Mouse (Mus musculus): ENCODE results near the gene Cdcp1.

Gene Cdcp1

DNA sequence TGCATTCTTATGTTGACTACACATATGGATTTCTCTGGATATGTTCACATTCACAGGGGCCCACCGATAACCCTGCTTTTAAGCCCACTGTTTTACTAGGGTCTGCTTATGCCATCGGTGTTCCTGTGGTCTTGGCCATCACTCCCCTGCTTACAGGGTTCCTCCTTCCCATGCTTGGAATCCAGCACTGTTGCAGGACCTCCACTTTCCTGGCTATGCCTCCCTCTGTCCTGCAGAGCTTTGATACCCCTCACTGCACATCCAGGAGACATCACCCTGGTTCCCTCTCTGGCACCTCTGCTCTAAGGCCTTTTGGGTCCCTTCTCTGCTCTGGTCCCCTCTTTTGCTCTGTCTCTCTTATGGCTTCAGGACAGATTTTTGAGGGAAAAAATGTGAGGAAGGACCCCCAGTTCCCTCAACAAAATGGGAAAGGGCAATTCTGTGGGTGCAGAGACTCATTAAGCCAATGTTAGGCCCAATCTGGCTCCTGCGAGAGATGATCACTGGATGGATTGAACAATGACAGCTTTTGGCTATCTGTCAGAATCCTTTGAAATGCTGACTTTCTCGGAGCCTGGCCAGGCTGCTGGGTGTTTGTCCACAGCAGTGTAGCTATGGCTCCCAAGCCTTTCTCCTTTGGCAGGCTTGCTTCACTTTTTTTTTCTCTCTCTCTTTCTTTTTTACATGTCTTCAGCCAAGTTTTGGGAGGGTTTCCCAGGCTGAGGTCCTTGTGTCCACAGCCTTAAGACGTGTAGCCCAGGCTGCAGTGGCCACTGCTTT lies 65.4 kb downstream of the Cdcp1 start, which contains the start of gene Clec3b:
TSS of gene Clec3b (plus strand) at position 706 of the 780 bp plus-strand sequence.
- peak; percentile 63 for DNase-seq

DNA sequence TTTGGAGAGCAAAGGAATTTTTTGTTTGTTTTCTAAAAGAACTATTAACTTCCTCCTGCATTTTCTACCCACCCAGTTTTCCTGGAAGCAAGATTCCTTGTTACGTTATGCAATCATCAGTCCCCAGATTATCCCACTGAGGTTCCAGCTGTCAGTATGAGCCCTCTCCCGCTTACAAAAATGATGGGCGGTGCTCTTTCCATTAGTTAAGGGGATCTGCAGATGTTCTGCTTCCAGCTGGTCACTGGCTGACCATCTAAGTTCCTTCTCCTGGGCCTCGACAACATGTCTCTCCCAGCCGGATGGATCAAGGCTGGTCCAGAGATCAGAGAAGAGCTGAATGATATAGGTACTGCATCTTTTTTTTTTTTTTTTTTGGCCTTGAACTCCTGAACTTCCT lies 67.4 kb downstream of the Cdcp1 start:
- DNase-seq: peak; percentile 36

DNA sequence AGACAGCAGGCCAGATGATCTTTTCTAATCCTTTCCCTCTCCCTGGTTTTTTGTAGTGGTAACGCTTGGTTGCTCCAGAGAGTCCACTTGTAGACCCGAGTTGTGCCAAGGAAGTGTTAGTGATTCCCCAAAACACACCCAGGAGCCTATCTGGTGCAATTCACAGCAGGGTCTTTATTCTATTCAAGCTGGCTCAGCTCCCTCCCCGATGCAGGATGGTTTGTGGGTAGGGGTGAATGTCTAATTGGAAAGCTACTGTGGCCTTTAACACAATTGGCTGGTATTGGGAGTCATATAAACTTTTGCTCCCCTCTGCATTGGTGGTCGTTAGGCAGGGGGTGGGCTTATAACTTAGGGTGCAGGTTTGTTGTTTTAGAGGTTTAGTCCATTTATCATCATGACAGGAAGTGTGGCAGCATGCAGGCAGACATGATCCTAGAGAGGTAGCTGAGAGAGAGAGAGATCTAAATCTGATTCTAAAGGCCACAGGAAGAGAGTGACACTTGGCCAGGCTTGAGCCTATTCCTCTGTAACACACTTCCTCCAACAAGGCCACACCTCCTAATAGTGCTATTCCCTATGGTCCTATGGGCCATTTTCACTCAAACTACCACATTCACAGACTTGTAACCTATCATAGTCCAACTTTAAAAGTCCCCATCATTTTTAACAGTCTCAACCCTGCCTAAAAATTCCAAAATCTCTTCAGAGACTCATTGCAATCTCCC lies 75.8 kb downstream of the Cdcp1 start:
- no peak for DNase-seq

DNA sequence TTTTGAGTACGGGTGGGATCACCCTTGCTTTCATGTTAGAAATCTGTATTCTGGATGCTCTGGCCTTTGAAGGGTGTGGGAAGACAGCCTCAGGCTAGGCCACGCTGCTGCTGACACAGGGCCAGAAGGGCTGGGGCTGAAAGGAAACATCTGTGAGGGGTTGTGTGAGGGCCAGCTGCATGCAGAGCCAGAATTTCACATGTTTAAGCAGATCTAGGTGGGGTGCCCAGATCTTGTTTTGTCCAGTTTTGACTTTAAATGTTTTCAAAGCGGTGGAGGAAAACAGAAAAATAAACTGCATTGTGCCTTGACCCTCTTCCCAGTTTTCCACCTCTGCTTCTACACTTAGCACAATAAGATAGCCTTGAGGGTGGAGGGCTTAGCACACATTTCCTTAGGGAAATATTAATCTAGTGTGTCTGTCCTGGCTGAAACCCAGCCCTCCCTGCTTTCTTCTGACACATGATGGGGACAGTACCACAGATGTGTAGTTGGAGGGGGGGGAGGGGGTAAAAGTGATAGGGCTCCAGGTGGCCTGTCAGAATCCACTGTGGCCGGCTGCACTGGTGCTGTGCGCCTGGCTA lies 76.9 kb downstream of the Cdcp1 start:
- peak; percentile 73 for DNase-seq

DNA sequence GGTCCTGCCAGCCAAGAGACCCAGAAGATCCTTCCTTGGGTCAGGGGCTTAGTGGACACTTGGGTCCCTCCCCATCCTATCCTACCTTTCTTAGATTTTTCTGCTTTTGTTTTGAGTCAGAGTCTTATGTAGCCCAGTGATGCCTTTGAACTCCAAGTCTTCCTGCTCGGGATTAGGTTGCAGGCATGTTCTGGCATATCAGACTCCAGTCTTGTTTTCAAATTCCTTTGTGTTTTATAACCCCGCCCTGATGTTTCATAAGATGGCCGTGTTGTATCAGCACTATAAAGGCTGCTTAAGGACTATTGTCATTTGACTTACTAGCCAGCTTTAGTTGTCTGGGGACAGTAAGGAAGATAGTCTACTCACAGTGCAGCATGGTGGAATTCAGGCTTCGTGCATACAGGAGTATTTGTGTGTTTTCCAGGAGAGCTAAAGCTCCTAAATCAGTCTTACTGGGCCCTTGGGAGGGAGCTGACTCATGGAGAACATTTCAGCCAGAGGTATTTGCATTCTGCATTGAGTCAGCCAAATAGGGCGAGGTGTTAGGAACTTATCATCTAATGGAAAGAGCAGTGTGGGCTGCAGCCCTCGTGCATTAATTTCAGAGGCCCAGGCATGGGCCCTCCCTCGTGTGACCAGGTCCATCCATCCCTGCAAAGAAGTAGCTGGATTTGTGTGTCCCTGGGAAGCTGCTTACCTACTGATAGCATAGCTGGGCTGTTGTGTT lies 78.7 kb downstream of the Cdcp1 start:
- DNase-seq: no peak

DNA sequence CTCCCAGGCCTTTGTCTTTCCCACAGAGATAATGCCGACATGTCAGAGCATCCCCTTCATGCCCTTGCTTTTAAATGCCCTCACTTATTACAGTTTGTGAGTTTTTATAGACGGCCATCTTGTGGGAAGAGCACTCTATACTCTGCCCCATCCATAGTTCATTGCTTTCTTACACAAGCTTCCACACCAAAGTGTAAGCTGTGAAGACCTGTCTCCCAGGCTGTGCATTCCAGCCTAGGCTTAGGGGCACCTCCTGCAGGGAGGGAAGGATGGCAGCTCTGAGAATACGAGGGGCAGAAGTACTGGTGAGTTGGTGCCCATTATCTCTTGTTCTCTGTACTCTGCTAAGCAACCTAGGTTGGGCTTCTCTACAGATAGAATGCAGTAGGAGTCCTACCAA lies 82.8 kb downstream of the Cdcp1 start:
- no peak for DNase-seq

DNA sequence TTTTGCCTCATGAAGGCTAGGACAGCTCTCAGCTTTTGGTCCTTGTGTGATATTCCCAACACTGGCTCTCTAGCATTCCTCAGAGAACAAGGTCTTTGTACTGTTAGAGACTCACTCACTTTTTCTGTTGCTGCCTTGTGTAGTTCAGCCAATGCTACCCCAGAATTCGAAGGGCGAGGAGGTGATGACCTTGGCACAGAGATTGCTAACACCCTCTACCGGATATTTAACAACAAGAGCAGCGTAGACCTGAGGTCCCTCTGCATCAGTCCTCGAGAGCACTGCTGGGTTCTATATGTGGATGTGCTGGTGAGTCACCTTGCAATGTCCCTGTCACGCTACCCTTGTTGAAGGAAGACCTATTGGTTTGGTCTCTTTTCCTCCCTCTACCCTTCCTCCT lies 88.2 kb downstream of the Cdcp1 start:
- DNase-seq: no peak

DNA sequence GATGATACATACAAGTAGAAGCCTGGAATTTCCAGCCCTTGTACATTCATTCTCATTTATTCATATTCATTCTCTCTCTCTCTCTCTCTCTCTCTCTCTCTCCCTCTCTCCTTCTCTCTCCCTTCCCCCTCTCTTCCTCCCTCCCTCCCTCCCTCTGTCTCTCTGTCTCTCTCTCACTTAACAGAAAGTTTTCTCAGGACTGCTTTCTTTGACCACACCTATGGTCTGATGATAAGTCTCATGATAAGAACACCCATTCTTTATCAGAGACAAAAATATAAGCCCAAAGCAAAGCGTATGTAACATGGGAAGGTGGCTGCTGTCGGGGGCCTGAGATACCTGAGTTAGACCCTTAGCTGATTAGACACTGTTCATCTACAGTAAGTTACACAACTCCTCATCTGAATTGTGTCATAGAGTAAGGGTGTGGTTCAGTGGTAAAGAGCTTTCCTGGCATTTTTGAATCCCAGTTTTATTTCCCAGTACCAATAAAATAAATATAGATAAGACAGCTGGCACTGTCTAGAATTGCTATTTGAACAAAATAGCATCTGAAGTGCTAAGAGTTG lies 91.3 kb downstream of the Cdcp1 start:
- no peak for DNase-seq

DNA sequence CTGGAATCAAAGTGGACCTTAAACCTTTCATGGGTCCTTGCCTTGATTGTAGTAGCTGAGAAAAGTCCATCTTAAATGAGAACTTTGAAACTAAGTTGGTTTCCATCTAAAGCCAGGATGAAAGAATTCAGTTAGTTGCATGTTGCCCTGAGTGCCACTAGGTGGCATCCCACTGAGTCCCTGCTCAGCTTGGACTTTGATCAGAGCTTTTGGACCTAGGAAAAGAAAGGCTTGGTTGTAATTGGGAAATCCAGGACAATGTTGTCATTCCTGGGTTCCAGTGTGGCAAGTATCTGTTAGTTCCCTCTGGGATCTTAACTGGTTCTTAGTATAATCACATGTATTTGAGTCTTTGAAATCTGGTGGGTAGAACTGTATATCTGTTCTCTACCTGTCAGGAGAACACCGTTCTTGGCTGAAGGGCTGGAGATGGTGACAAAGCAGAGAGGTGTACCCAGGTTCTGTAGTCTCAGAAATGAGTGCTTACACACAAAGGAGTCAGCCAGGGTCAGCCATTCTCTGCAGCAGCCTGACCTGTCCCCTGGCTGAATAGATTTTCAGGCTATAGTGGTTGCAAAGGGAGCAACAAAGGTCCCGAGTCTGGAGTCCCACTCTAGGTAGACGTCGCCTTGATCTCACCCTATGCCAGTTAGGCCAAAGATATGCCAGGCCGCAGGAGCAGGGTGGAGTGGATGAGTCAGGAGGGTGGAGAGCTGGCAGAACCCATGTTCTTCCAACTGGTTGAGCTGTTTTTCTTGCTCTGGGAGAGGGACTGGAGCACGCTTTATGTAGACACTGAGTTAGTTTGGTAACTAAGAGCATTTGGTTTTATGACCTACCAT lies 92.0 kb downstream of the Cdcp1 start:
- DNase-seq: peak; percentile 25

DNA sequence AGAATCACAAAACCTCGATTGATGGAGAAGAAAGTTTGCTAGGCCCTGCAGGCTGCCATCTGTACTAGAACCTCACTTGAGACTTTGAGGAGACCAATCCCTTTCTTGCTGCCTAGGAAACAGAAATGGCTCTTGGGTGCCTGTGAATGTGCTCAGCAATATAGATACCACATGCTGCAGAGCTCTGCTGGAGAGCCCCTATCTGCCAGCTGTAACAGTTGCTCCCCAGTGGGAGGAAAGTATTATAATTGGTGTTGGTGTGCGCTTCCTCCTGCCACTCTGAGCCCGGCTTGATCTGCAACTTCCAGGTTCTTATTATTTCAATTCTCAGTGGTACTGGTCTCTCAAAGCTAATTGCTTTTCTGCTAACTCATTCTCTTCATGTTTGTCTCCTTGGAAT lies 92.8 kb downstream of the Cdcp1 start:
- DNase-seq: no peak

Measured in lung, postnatal 14 days (tissue).